Mouse (Mus musculus): Measurements from ENCODE around the gene Tmbim7. TPM values are rescaled to one million over a fixed set of nuclear protein-coding genes. Genes with fewer than 3 reads are reported as not detected.
A peak's percentile ranks its signal among the peaks of the same experiment; 100 is the strongest.
"Not testable (repeated sequence)": the region's sequence is repeated elsewhere in the genome, so short reads cannot be mapped to it uniquely, and the experiment has no call there.

The Tmbim7 gene
- total RNA-seq (2014; fragmentation: Nextera tagmentation) (0.94 and 1.4 TPM in 2 replicates), total RNA-seq (2017) (not detected in 2 replicates)

- no peak for ATAC-seq (replicated peaks; ENCODE audit: low FRiP score, low TSS enrichment, poor library complexity, severe bottlenecking)
These were observed at the start of gene Tmbim7 for GRCm38 (mm10) chr5:3650881-3651280. Tmbim7 (plus strand) TSS chr5:3651181.

- ATAC-seq (replicated peaks; ENCODE audit: low FRiP score, low TSS enrichment, poor library complexity, severe bottlenecking): no peak
These were observed 43.9 kb upstream of the Tmbim7 start for GRCm38 (mm10) chr5:3607114-3607513.

GRCm38 (mm10) chr5:3609241-3609640 is 41.7 kb upstream of the Tmbim7 start:
- no peak for ATAC-seq (replicated peaks; ENCODE audit: low FRiP score, low TSS enrichment, poor library complexity, severe bottlenecking)

- not testable (repeated sequence) for ATAC-seq (replicated peaks; ENCODE audit: low FRiP score, low TSS enrichment, poor library complexity, severe bottlenecking)
These were observed 39.1 kb upstream of the Tmbim7 start for GRCm38 (mm10) chr5:3611835-3612234.

- ATAC-seq (replicated peaks; ENCODE audit: low FRiP score, low TSS enrichment, poor library complexity, severe bottlenecking): no peak
These were observed 30.5 kb upstream of the Tmbim7 start for GRCm38 (mm10) chr5:3620486-3620885.

- no peak for ATAC-seq (replicated peaks; ENCODE audit: low FRiP score, low TSS enrichment, poor library complexity, severe bottlenecking)
These were observed 20.9 kb upstream of the Tmbim7 start for GRCm38 (mm10) chr5:3630055-3630454.

GRCm38 (mm10) chr5:3631512-3632271 is 19.3 kb upstream of the Tmbim7 start:
- peak; percentile 58 for ATAC-seq (replicated peaks; ENCODE audit: low FRiP score, low TSS enrichment, poor library complexity, severe bottlenecking)

GRCm38 (mm10) chr5:3632285-3632684 is 18.7 kb upstream of the Tmbim7 start:
- ATAC-seq (replicated peaks; ENCODE audit: low FRiP score, low TSS enrichment, poor library complexity, severe bottlenecking): 0 out of 2 replicates have a peak, but pooled peaks have one; percentile 41

GRCm38 (mm10) chr5:3633315-3633714 is 17.7 kb upstream of the Tmbim7 start:
- no peak for ATAC-seq (replicated peaks; ENCODE audit: low FRiP score, low TSS enrichment, poor library complexity, severe bottlenecking)

GRCm38 (mm10) chr5:3633951-3634350 is 17.0 kb upstream of the Tmbim7 start:
- ATAC-seq (replicated peaks; ENCODE audit: low FRiP score, low TSS enrichment, poor library complexity, severe bottlenecking): no peak

GRCm38 (mm10) chr5:3635286-3635685 is 15.7 kb upstream of the Tmbim7 start:
- no peak for ATAC-seq (replicated peaks; ENCODE audit: low FRiP score, low TSS enrichment, poor library complexity, severe bottlenecking)

GRCm38 (mm10) chr5:3644621-3645020 is 6.4 kb upstream of the Tmbim7 start:
- no peak for ATAC-seq (replicated peaks; ENCODE audit: low FRiP score, low TSS enrichment, poor library complexity, severe bottlenecking)

GRCm38 (mm10) chr5:3645326-3645725 is 5.7 kb upstream of the Tmbim7 start:
- ATAC-seq (replicated peaks; ENCODE audit: low FRiP score, low TSS enrichment, poor library complexity, severe bottlenecking): no peak

- ATAC-seq (replicated peaks; ENCODE audit: low FRiP score, low TSS enrichment, poor library complexity, severe bottlenecking): no peak
These were observed 4.4 kb upstream of the Tmbim7 start for GRCm38 (mm10) chr5:3646539-3646938.

- peak; percentile 56 for ATAC-seq (replicated peaks; ENCODE audit: low FRiP score, low TSS enrichment, poor library complexity, severe bottlenecking)
These were observed 3.8 kb upstream of the Tmbim7 start for GRCm38 (mm10) chr5:3646991-3647707.

GRCm38 (mm10) chr5:3647708-3648121 is 3.3 kb upstream of the Tmbim7 start:
- ATAC-seq (replicated peaks; ENCODE audit: low FRiP score, low TSS enrichment, poor library complexity, severe bottlenecking): peak; percentile 83

GRCm38 (mm10) chr5:3648206-3648848 is 2.7 kb upstream of the Tmbim7 start:
- ATAC-seq (replicated peaks; ENCODE audit: low FRiP score, low TSS enrichment, poor library complexity, severe bottlenecking): no peak

GRCm38 (mm10) chr5:3648849-3649210 is 2.2 kb upstream of the Tmbim7 start:
- no peak for ATAC-seq (replicated peaks; ENCODE audit: low FRiP score, low TSS enrichment, poor library complexity, severe bottlenecking)

GRCm38 (mm10) chr5:3651621-3652020 is 640 bp downstream of the Tmbim7 start:
- no peak for ATAC-seq (replicated peaks; ENCODE audit: low FRiP score, low TSS enrichment, poor library complexity, severe bottlenecking)

GRCm38 (mm10) chr5:3652903-3653575 is 2.1 kb downstream of the Tmbim7 start:
- not testable (repeated sequence) for ATAC-seq (replicated peaks; ENCODE audit: low FRiP score, low TSS enrichment, poor library complexity, severe bottlenecking)
